Mouse (Mus musculus): ENCODE measurements at regions not wholly inside any gene's neighbourhood (a gene's known extent, or its start where the extent isn't known, plus 50 kb on each side); places are given as distances from the start of the nearest gene placed in this dataset.

DNA sequence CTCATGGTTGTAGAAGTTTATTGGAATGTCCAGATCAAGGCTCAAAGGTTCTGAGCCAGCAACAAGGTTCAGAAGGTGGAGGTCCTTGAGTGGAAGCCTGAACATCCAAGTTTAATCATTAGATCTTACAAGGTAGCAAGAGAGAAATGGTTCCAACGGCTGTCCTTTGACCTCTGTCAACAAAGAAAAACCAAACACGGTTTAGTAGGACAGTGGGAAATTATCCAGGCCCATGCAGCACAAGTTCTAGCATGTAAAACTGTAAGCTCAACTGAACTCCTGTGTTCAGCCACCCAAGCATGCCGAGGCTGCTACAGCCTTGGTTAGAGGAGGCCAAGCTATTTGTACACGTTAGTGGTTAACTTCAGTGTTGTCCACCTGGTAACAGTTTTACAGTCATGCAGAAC lies 77.1 kb upstream of the Gm34302 start:
- Histone ChIP-seq H3K27ac (ENCODE audit: low read depth, low read length) (no peak overlapping the region), H3K27me3 (ENCODE audit: control insufficient read depth, insufficient read depth, low read length) (no peaks in the 10 kb centered on the region), H3K9ac (ENCODE audit: low read depth, low read length) (no peak overlapping the region), H3K4me2 (replicated peaks; ENCODE audit: low read depth, low read length) (no peak overlapping the region), H3K4me1 (replicated peaks; ENCODE audit: control insufficient read depth, insufficient read depth, low read length) (no peaks in the 10 kb centered on the region), H3K9me3 (ENCODE audit: control insufficient read depth, low read length) (no peaks in the 10 kb centered on the region), H3K4me3 (ENCODE audit: low read depth, low read length) (no peak overlapping the region), H3K36me3 (ENCODE audit: control insufficient read depth, insufficient read depth, low read length) (no peaks in the 10 kb centered on the region)
- DNase-seq (ENCODE audit: low spot score) = no peak
- ATAC-seq (ENCODE audit: low FRiP score) = no peak
- 81% methylated on average over 4 of the region's 4 CpGs for WGBS

- Histone ChIP-seq H3K4me1 (replicated peaks; ENCODE audit: control insufficient read depth, insufficient read depth, low read length) (no peaks in the 10 kb centered on the region), H3K4me2 (replicated peaks; ENCODE audit: low read depth, low read length) (no peak overlapping the region), H3K9me3 (ENCODE audit: control insufficient read depth, low read length) (no peaks in the 10 kb centered on the region), H3K27me3 (ENCODE audit: control insufficient read depth, insufficient read depth, low read length) (no peaks in the 10 kb centered on the region), H3K4me3 (ENCODE audit: low read depth, low read length) (no peak overlapping the region), H3K27ac (ENCODE audit: low read depth, low read length) (no peak overlapping the region), H3K36me3 (ENCODE audit: control insufficient read depth, insufficient read depth, low read length) (no peaks in the 10 kb centered on the region), H3K9ac (ENCODE audit: low read depth, low read length) (no peak overlapping the region)
- ATAC-seq (ENCODE audit: low FRiP score) (no peak), DNase-seq (ENCODE audit: low spot score) (no peak)
- WGBS = 100% methylated on average over 1 of the region's 1 CpGs
These were observed 73.1 kb upstream of the Gm34302 start for GRCm38 (mm10) chr3:63556741-63557140.

DNA sequence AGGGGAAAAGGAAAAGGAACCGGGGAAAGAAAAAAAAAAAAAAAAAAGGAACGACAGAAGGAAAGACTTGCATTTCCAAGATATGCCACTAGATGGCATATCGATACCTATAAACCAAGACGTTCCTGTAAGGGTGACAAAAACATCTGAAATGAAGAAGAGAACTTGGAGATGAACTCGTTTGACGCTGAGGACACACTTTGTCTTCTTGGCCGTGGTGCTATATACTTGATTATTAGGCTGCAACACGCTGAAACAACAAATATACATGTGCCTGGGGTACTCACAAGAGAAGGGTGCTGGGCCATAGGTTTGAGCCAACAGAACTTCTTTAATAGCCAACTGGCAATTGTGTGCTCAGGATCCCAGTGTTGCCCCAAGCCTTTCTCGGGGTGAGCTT lies 71.2 kb upstream of the Gm34302 start:
- H3K9ac ChIP-seq (ENCODE audit: low read depth, low read length) = no peak overlapping the region
- H3K9me3 ChIP-seq (ENCODE audit: control insufficient read depth, low read length) = no peaks in the 10 kb centered on the region
- no peak overlapping the region for H3K27ac ChIP-seq (ENCODE audit: low read depth, low read length)
- H3K36me3 ChIP-seq (ENCODE audit: control insufficient read depth, insufficient read depth, low read length) = no peaks in the 10 kb centered on the region
- no peaks in the 10 kb centered on the region for H3K27me3 ChIP-seq (ENCODE audit: control insufficient read depth, insufficient read depth, low read length)
- WGBS = 11% methylated on average over 9 of the region's 9 CpGs
- ATAC-seq (ENCODE audit: low FRiP score) (peak; percentile 47; the same call in 1 of the 2 replicates), DNase-seq (ENCODE audit: low spot score) (peak; percentile 76)
- no peak overlapping the region for H3K4me2 ChIP-seq (replicated peaks; ENCODE audit: low read depth, low read length)
- no peaks in the 10 kb centered on the region for H3K4me1 ChIP-seq (replicated peaks; ENCODE audit: control insufficient read depth, insufficient read depth, low read length)
- no peak overlapping the region for H3K4me3 ChIP-seq (ENCODE audit: low read depth, low read length)

DNA sequence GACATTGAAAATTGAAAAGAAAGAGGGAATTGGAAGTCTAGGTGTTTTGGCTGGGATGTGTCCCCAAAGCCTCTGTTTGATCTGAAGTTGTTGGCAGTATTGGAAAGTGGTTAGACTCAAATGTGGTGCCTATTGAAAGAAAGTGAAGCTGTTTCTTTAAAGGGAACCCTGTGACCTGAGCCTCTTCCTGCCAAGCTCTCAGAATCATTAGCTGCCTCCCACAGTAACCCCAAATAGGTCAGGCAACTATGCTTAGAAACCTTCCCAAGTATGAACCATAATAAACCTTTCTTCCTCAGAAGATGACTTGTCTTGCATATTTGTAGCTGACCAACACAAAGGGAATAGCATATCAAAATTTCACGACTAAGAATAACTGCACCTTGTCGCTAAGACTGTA lies 69.7 kb upstream of the Gm34302 start:
- ATAC-seq (ENCODE audit: low FRiP score) (no peak), DNase-seq (ENCODE audit: low spot score) (no peak)
- no peaks in the 10 kb centered on the region for H3K36me3 ChIP-seq (ENCODE audit: control insufficient read depth, insufficient read depth, low read length)
- no peak overlapping the region for H3K4me3 ChIP-seq (ENCODE audit: low read depth, low read length)
- H3K4me1 ChIP-seq (replicated peaks; ENCODE audit: control insufficient read depth, insufficient read depth, low read length) = no peaks in the 10 kb centered on the region
- H3K9me3 ChIP-seq (ENCODE audit: control insufficient read depth, low read length) = no peaks in the 10 kb centered on the region
- no peak overlapping the region for H3K27ac ChIP-seq (ENCODE audit: low read depth, low read length)
- H3K27me3 ChIP-seq (ENCODE audit: control insufficient read depth, insufficient read depth, low read length) = no peaks in the 10 kb centered on the region
- no peak overlapping the region for H3K4me2 ChIP-seq (replicated peaks; ENCODE audit: low read depth, low read length)
- no peak overlapping the region for H3K9ac ChIP-seq (ENCODE audit: low read depth, low read length)
- 90% methylated on average over 2 of the region's 2 CpGs for WGBS

- no peak for ATAC-seq (ENCODE audit: low FRiP score)
- Histone ChIP-seq H3K9me3 (ENCODE audit: control insufficient read depth, low read length) (no peaks in the 10 kb centered on the region), H3K27me3 (ENCODE audit: control insufficient read depth, insufficient read depth, low read length) (no peaks in the 10 kb centered on the region), H3K4me2 (replicated peaks; ENCODE audit: low read depth, low read length) (no peak overlapping the region), H3K36me3 (ENCODE audit: control insufficient read depth, insufficient read depth, low read length) (no peaks in the 10 kb centered on the region), H3K27ac (ENCODE audit: low read depth, low read length) (no peak overlapping the region), H3K4me1 (replicated peaks; ENCODE audit: control insufficient read depth, insufficient read depth, low read length) (no peaks in the 10 kb centered on the region), H3K4me3 (ENCODE audit: low read depth, low read length) (no peak overlapping the region), H3K9ac (ENCODE audit: low read depth, low read length) (no peak overlapping the region)
- WGBS = 80% methylated on average over 5 of the region's 5 CpGs
- DNase-seq (ENCODE audit: low spot score) = no peak
These were observed 68.0 kb upstream of the Gm34302 start for GRCm38 (mm10) chr3:63551661-63552060.

GRCm38 (mm10) chr3:63542638-63543408 lies 59.1 kb upstream of the Gm34302 start:
- H3K4me1 ChIP-seq (replicated peaks; ENCODE audit: control insufficient read depth, insufficient read depth, low read length) = no peaks in the 10 kb centered on the region
- no peak overlapping the region for H3K4me3 ChIP-seq (ENCODE audit: low read depth, low read length)
- 66% methylated on average over 4 of the region's 4 CpGs for WGBS
- ATAC-seq (ENCODE audit: low FRiP score) (no peak), DNase-seq (ENCODE audit: low spot score) (no peak)
- no peaks in the 10 kb centered on the region for H3K9me3 ChIP-seq (ENCODE audit: control insufficient read depth, low read length)
- H3K27ac ChIP-seq (ENCODE audit: low read depth, low read length) = no peak overlapping the region
- H3K27me3 ChIP-seq (ENCODE audit: control insufficient read depth, insufficient read depth, low read length) = no peaks in the 10 kb centered on the region
- no peak overlapping the region for H3K4me2 ChIP-seq (replicated peaks; ENCODE audit: low read depth, low read length)
- no peak overlapping the region for H3K9ac ChIP-seq (ENCODE audit: low read depth, low read length)
- no peaks in the 10 kb centered on the region for H3K36me3 ChIP-seq (ENCODE audit: control insufficient read depth, insufficient read depth, low read length)

DNA sequence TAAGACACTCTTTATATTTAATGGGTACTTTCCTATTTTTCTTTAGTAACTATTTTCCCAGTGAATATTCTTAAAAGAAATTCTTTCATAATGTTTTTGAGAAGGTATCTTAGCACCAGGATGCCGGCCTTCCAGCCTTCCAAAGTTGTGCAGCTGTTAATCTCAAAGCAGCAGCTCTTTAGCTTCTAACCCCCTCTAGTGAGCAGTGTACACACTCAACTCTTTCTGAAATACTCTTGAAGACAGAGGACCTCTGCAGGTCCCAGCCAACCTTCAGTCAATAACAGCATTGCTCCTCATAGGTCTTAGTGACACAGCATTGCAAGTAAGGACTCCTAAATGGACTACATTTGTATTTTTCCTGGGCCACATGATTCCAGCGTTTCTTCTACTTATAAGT lies 55.2 kb upstream of the Gm34302 start:
- WGBS = 77% methylated on average over 2 of the region's 2 CpGs
- DNase-seq (ENCODE audit: low spot score) = no peak

DNA sequence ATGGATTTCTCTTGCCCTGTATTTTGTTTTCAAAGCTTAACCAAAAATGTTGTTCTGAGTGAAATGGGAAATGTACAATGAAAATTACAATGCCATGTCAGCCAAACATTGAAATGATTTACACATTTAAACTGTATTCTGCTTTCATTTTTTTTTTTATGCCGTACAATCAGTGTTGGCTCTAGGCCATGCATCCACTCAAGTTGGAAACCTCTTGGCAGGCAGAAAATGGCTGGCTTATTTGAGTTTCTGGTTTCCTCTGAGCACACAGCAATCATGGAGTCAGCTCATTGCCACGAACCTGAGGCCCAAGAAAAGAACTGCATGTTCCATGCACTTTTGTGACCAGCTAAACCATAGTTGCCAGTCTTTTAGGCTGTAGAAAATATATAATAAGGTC lies 50.5 kb upstream of the Gm34302 start:
- ATAC-seq (ENCODE audit: low FRiP score) = no peak
- H3K27me3 ChIP-seq (ENCODE audit: control insufficient read depth, insufficient read depth, low read length) = no peaks in the 10 kb centered on the region
- H3K4me3 ChIP-seq (ENCODE audit: low read depth, low read length) = no peak overlapping the region
- no peak overlapping the region for H3K4me2 ChIP-seq (replicated peaks; ENCODE audit: low read depth, low read length)
- no peak for DNase-seq (ENCODE audit: low spot score)
- H3K27ac ChIP-seq (ENCODE audit: low read depth, low read length) = no peak overlapping the region
- no peaks in the 10 kb centered on the region for H3K4me1 ChIP-seq (replicated peaks; ENCODE audit: control insufficient read depth, insufficient read depth, low read length)
- H3K9ac ChIP-seq (ENCODE audit: low read depth, low read length) = no peak overlapping the region
- WGBS = 91% methylated on average over 2 of the region's 2 CpGs
- no peaks in the 10 kb centered on the region for H3K9me3 ChIP-seq (ENCODE audit: control insufficient read depth, low read length)
- H3K36me3 ChIP-seq (ENCODE audit: control insufficient read depth, insufficient read depth, low read length) = no peaks in the 10 kb centered on the region

More for the DNA sequence above, 55.2 kb upstream of the Gm34302 start:
- Histone ChIP-seq H3K9me3 (ENCODE audit: control insufficient read depth, low read length) (no peaks in the 10 kb centered on the region), H3K36me3 (ENCODE audit: control insufficient read depth, insufficient read depth, low read length) (no peaks in the 10 kb centered on the region), H3K4me1 (replicated peaks; ENCODE audit: control insufficient read depth, insufficient read depth, low read length) (no peaks in the 10 kb centered on the region), H3K4me3 (ENCODE audit: low read depth, low read length) (no peak overlapping the region), H3K4me2 (replicated peaks; ENCODE audit: low read depth, low read length) (no peak overlapping the region), H3K9ac (ENCODE audit: low read depth, low read length) (no peak overlapping the region), H3K27ac (ENCODE audit: low read depth, low read length) (no peak overlapping the region), H3K27me3 (ENCODE audit: control insufficient read depth, insufficient read depth, low read length) (no peaks in the 10 kb centered on the region)
- ATAC-seq (ENCODE audit: low FRiP score) = no peak
